Mouse (Mus musculus) cerebral cortex, adult 2 months (tissue): ENCODE results near the gene Lpin1.

Source experiments
- WGBS: fragments of 180-500 bp; shearing (Covaris S2); methylation state at CpG from one replicate; pipeline ENCODE4 v1.1.7; 2018; 5-methylcytosine and 5-hydroxymethylcytosine counted together

Lpin1 gene

GRCm38 (mm10) chr12:16610936-16611335 is at the start of gene Lpin1:
Lpin1 (minus strand) TSS chr12:16610966.
- WGBS = 84% methylated on average over 2 of the region's 2 CpGs

GRCm38 (mm10) chr12:16656906-16657875 is 46.4 kb upstream of the Lpin1 start:
- WGBS = 47% methylated on average over 5 of the region's 5 CpGs

GRCm38 (mm10) chr12:16655604-16656003 is 44.8 kb upstream of the Lpin1 start:
- 82% methylated on average over 4 of the region's 4 CpGs for WGBS

GRCm38 (mm10) chr12:16653332-16654093 is 42.7 kb upstream of the Lpin1 start, which contains the start of gene Ntsr2:
Ntsr2 (plus strand) TSS chr12:16653382.
- WGBS = 3% methylated on average over 58 of the region's 58 CpGs

- 84% methylated on average over 6 of the region's 6 CpGs for WGBS
Observed at GRCm38 (mm10) chr12:16649819-16650218, 39.1 kb upstream of the Lpin1 start.

- 90% methylated on average over 6 of the region's 6 CpGs for WGBS
Observed at GRCm38 (mm10) chr12:16648273-16648672, 37.5 kb upstream of the Lpin1 start.

- WGBS = 69% methylated on average over 9 of the region's 9 CpGs
Observed at GRCm38 (mm10) chr12:16646780-16647409, 36.1 kb upstream of the Lpin1 start.

GRCm38 (mm10) chr12:16644698-16645097 is 33.9 kb upstream of the Lpin1 start:
- WGBS = 79% methylated on average over 8 of the region's 8 CpGs

GRCm38 (mm10) chr12:16643508-16644345 is 33.0 kb upstream of the Lpin1 start:
- 51% methylated on average over 12 of the region's 12 CpGs for WGBS

GRCm38 (mm10) chr12:16642000-16642399 is 31.2 kb upstream of the Lpin1 start:
- 67% methylated on average over 5 of the region's 5 CpGs for WGBS

- WGBS = 91% methylated on average over 6 of the region's 6 CpGs
Observed at GRCm38 (mm10) chr12:16640075-16640474, 29.3 kb upstream of the Lpin1 start.

- WGBS = 69% methylated on average over 12 of the region's 12 CpGs
Observed at GRCm38 (mm10) chr12:16639078-16639771, 28.5 kb upstream of the Lpin1 start.

- 70% methylated on average over 6 of the region's 6 CpGs for WGBS
Observed at GRCm38 (mm10) chr12:16635816-16636215, 25.1 kb upstream of the Lpin1 start.

GRCm38 (mm10) chr12:16634075-16634813 is 23.5 kb upstream of the Lpin1 start:
- 49% methylated on average over 14 of the region's 14 CpGs for WGBS

GRCm38 (mm10) chr12:16633235-16633634 is 22.5 kb upstream of the Lpin1 start:
- WGBS = 74% methylated on average over 6 of the region's 6 CpGs

- WGBS = 90% methylated on average over 2 of the region's 2 CpGs
Observed at GRCm38 (mm10) chr12:16631423-16631822, 20.7 kb upstream of the Lpin1 start.

- WGBS = 94% methylated on average over 1 of the region's 1 CpGs
Observed at GRCm38 (mm10) chr12:16630866-16631185, 20.1 kb upstream of the Lpin1 start.

- WGBS = 58% methylated on average over 7 of the region's 7 CpGs
Observed at GRCm38 (mm10) chr12:16630152-16630865, 19.5 kb upstream of the Lpin1 start.

GRCm38 (mm10) chr12:16620230-16620629 is 9.5 kb upstream of the Lpin1 start:
- WGBS = 97% methylated on average over 3 of the region's 3 CpGs
